ENCODE assay signal across 16 mouse cellular contexts in genomic region chr4:136224240-136224559, GRCm38 (mm10). TPM values are rescaled to one million over a fixed set of nuclear protein-coding genes. Genes with fewer than 3 reads are reported as not detected.
A peak's percentile ranks its signal among the peaks of the same experiment; 100 is the strongest.
DNase-seq lines count a peak whose midpoint lies in the region; ATAC-seq and TF ChIP-seq lines count a peak whose summit lies in the region.
"Had no signal": no experiment of that assay in that cellular context is flagged by ENCODE, and none has a peak within 500 bp of the region (broad histone marks: within the 10 kb centered on the region; RNA-seq: fewer than 3 reads in every experiment).

No protein-coding gene starts in this region.

- H3K4me3 ChIP-seq in forebrain, embryonic 14.5 days (ENCODE audit: low read depth, low read length): no peak overlapping the region
- no peak overlapping the region for H3K4me3 ChIP-seq in hindbrain, postnatal 0 days (ENCODE audit: low read length)
- H3K4me3 ChIP-seq in neural tube, embryonic 12.5 days: no peak overlapping the region
- H3K4me3 ChIP-seq: embryonic facial prominence, embryonic 15.5 days; heart, adult 2 months; limb, embryonic 15.5 days had no signal

- DNase-seq in lung, postnatal 10 days: peak; percentile 38
- DNase-seq in lung, adult 18-20 months: no peak
- no peak for DNase-seq in forebrain, embryonic 14.5 days (ENCODE audit: low spot score)
- no peak for DNase-seq in hindbrain, postnatal 0 days (ENCODE audit: low spot score)
- DNase-seq in adrenal gland, adult 18-20 months (ENCODE audit: low spot score in 2 of 2): no peak
- no peak for DNase-seq in thymus, postnatal 0 days (ENCODE audit: low spot score)
- no peak for DNase-seq in thymus, postnatal 10 days (ENCODE audit: low spot score in 2 of 2)
- DNase-seq: B cell, adult 2 months; heart, adult 2 months; kidney, postnatal 10 days; lung, embryonic 14.5 days; right cerebral cortex, adult 18-20 months had no signal

- no peak overlapping the region for H3K9ac ChIP-seq in forebrain, embryonic 14.5 days (ENCODE audit: low read length)
- H3K9ac ChIP-seq in hindbrain, postnatal 0 days (replicated peaks; ENCODE audit: low read length): no peak overlapping the region
- no peak overlapping the region for H3K9ac ChIP-seq in neural tube, embryonic 12.5 days
- H3K9ac ChIP-seq: embryonic facial prominence, embryonic 15.5 days; limb, embryonic 15.5 days; lung, embryonic 14.5 days had no signal

- H3K9me3 ChIP-seq in forebrain, embryonic 14.5 days (replicated peaks; ENCODE audit: control insufficient read depth, low read length): no peaks in the 10 kb centered on the region
- H3K9me3 ChIP-seq in hindbrain, postnatal 0 days (ENCODE audit: low read length): no peaks in the 10 kb centered on the region
- no peaks in the 10 kb centered on the region for H3K9me3 ChIP-seq in neural tube, embryonic 12.5 days
- H3K9me3 ChIP-seq: embryonic facial prominence, embryonic 15.5 days; limb, embryonic 15.5 days had no signal

- H3K27ac ChIP-seq in forebrain, embryonic 14.5 days (ENCODE audit: low read depth, low read length): peak overlapping the region; percentile 69; the same call in 1 of the 2 replicates
- peak overlapping the region; percentile 74 for H3K27ac ChIP-seq in hindbrain, postnatal 0 days
- H3K27ac ChIP-seq in neural tube, embryonic 12.5 days: no peak overlapping the region
- H3K27ac ChIP-seq: embryonic facial prominence, embryonic 15.5 days; limb, embryonic 15.5 days had no signal

- no peak overlapping the region for H3K4me2 ChIP-seq in forebrain, embryonic 14.5 days (ENCODE audit: low read length)
- H3K4me2 ChIP-seq in hindbrain, postnatal 0 days (ENCODE audit: low read depth, low read length): no peak overlapping the region
- peak overlapping the region; percentile 33 for H3K4me2 ChIP-seq in neural tube, embryonic 12.5 days (replicated peaks)
- H3K4me2 ChIP-seq: embryonic facial prominence, embryonic 15.5 days; limb, embryonic 15.5 days; lung, embryonic 14.5 days had no signal

- TF ChIP-seq CTCF in hindbrain, postnatal 0 days (IDR thresholded peaks at IDR 0.05; ENCODE audit: low read depth): no peak

- WGBS in forebrain, embryonic 14.5 days: 46% methylated on average over 5 of the region's 5 CpGs
- WGBS in hindbrain, postnatal 0 days: 29% methylated on average over 5 of the region's 5 CpGs
- WGBS in neural tube, embryonic 12.5 days: 54% methylated on average over 4 of the region's 5 CpGs

- H3K4me1 ChIP-seq in forebrain, embryonic 14.5 days (ENCODE audit: control insufficient read depth, insufficient read depth, low read length): peaks cover 19% of the 10 kb centered on the region
- peaks cover 17% of the 10 kb centered on the region for H3K4me1 ChIP-seq in hindbrain, postnatal 0 days (ENCODE audit: insufficient read depth, low read length)
- H3K4me1 ChIP-seq in neural tube, embryonic 12.5 days: peaks cover 32% of the 10 kb centered on the region

- no peaks in the 10 kb centered on the region for H3K36me3 ChIP-seq in forebrain, embryonic 14.5 days (ENCODE audit: control insufficient read depth, insufficient read depth, low read length)
- no peaks in the 10 kb centered on the region for H3K36me3 ChIP-seq in hindbrain, postnatal 0 days (ENCODE audit: insufficient read depth, low read length)
- H3K36me3 ChIP-seq in neural tube, embryonic 12.5 days: peaks cover 3% of the 10 kb centered on the region; the same call in 1 of the 2 replicates

- H3K27me3 ChIP-seq in forebrain, embryonic 14.5 days (replicated peaks; ENCODE audit: control insufficient read depth, insufficient read depth, low read length): 0 out of 2 replicates have a peak, but pooled peaks cover 3% of the 10 kb centered on the region
- no peaks in the 10 kb centered on the region for H3K27me3 ChIP-seq in hindbrain, postnatal 0 days (ENCODE audit: insufficient read depth, low read length)
- no peaks in the 10 kb centered on the region; the same call in 1 of the 2 replicates for H3K27me3 ChIP-seq in neural tube, embryonic 12.5 days (replicated peaks)
- H3K27me3 ChIP-seq: embryonic facial prominence, embryonic 15.5 days; limb, embryonic 15.5 days had no signal

- peak; percentile 48 for ATAC-seq in forebrain, embryonic 14.5 days
- ATAC-seq in hindbrain, postnatal 0 days: no peak
- ATAC-seq in neural tube, embryonic 12.5 days (ENCODE audit: low FRiP score, low read depth): peak; percentile 51; the same call in 1 of the 2 replicates
- ATAC-seq: intestine, embryonic 16.5 days had no signal

RNA-seq across cellular contexts. Expression of gene Asap3, which starts 18.0 kb away (rescaled TPM):
- polyA plus RNA-seq in forebrain, embryonic 14.5 days (2014; fragmentation: Nextera tagmentation; extraction: Ambion mirVana): 1.6 and 2.4 TPM in 2 replicates
- 9.1 and 10.5 TPM in 2 replicates for total RNA-seq in hindbrain, postnatal 0 days (2014; rRNA removed)
- 4.1 TPM in 2 replicates for polyA plus RNA-seq in hindbrain, postnatal 0 days (2015; fragmentation: Nextera tagmentation; extraction: Ambion mirVana)
- polyA plus RNA-seq in neural tube, embryonic 12.5 days (2016; fragmentation: Nextera tagmentation; extraction: Ambion mirVana): 10.4 and 11.4 TPM in 2 replicates
- 1 to 10 TPM; 1.6 to 2.8 TPM for total RNA-seq in adrenal gland, adult 18-20 months (2021)
- 1.3 and 2.1 TPM in 2 replicates for polyA plus RNA-seq in thymus, postnatal 0 days (2015; fragmentation: Nextera tagmentation; extraction: Ambion mirVana)

RNA-seq across cellular contexts. Expression of gene Tcea3, which starts 23.3 kb away (rescaled TPM):
- polyA plus RNA-seq in forebrain, embryonic 14.5 days (2014; fragmentation: Nextera tagmentation; extraction: Ambion mirVana): 0.60 and 1.2 TPM in 2 replicates
- total RNA-seq in hindbrain, postnatal 0 days (2014; rRNA removed): 2.2 TPM in 1 of 2 replicates, not detected in the other
- polyA plus RNA-seq in hindbrain, postnatal 0 days (2015; fragmentation: Nextera tagmentation; extraction: Ambion mirVana): 2.7 and 3.3 TPM in 2 replicates
- 3.0 and 4.5 TPM in 2 replicates for polyA plus RNA-seq in neural tube, embryonic 12.5 days (2016; fragmentation: Nextera tagmentation; extraction: Ambion mirVana)
- total RNA-seq in adrenal gland, adult 18-20 months (2021): 1 to 10 TPM; 1.5 to 4.7 TPM
- polyA plus RNA-seq in thymus, postnatal 0 days (2015; fragmentation: Nextera tagmentation; extraction: Ambion mirVana): 1.2 TPM in 2 replicates

RNA-seq across cellular contexts. Expression of gene E2f2, which starts 52.0 kb away (rescaled TPM):
- 4.5 and 5.5 TPM in 2 replicates for polyA plus RNA-seq in forebrain, embryonic 14.5 days (2014; fragmentation: Nextera tagmentation; extraction: Ambion mirVana)
- total RNA-seq in hindbrain, postnatal 0 days (2014; rRNA removed): 3.5 and 3.7 TPM in 2 replicates
- polyA plus RNA-seq in hindbrain, postnatal 0 days (2015; fragmentation: Nextera tagmentation; extraction: Ambion mirVana): 2.3 and 2.4 TPM in 2 replicates
- polyA plus RNA-seq in neural tube, embryonic 12.5 days (2016; fragmentation: Nextera tagmentation; extraction: Ambion mirVana): 9.5 and 10.4 TPM in 2 replicates
- total RNA-seq in adrenal gland, adult 18-20 months (2021): 1 to 10 TPM; 1.9 to 3.2 TPM
- 58.9 and 64.1 TPM in 2 replicates for polyA plus RNA-seq in thymus, postnatal 0 days (2015; fragmentation: Nextera tagmentation; extraction: Ambion mirVana)
